Mouse (Mus musculus) midbrain, embryonic 11.5 days (tissue): Measurements from ENCODE around the gene Rptor. TPM values are rescaled to one million over a fixed set of nuclear protein-coding genes. Genes with fewer than 3 reads are reported as not detected.

ENCODE experiments used
- ATAC-seq: fragments of 200-750 bp; cut with Nextera tagmentation; 2 replicates; pipeline ENCODE4 v1.8.0; 2017; ENCODE audit warnings: moderate TSS enrichment, moderate library complexity; ENCODE audit not compliant: low FRiP score
- DNase-seq: peaks from one replicate; pipeline ENCODE4 v3.0.0; 2015; ENCODE audit warnings: low spot score; ENCODE audit errors: missing footprints
- H3K27ac ChIP-seq: fragments of 300-500 bp; sonication (generic); 2 replicates; pipeline ENCODE4 v1.5.1; 2014; ENCODE audit warnings: low read depth, low read length
- H3K27me3 ChIP-seq: fragments of 300-500 bp; sonication (generic); 2 replicates; pipeline ENCODE4 v1.6.1; 2014; ENCODE audit warnings: mild to moderate bottlenecking, low read length, moderate library complexity, mixed read lengths; ENCODE audit not compliant: control insufficient read depth, insufficient read depth
- H3K36me3 ChIP-seq: fragments of 300-500 bp; sonication (generic); 2 replicates; pipeline ENCODE4 v1.6.1; 2014; ENCODE audit warnings: mild to moderate bottlenecking, low read length, moderate library complexity, mixed read lengths; ENCODE audit not compliant: control insufficient read depth, insufficient read depth
- H3K4me1 ChIP-seq: fragments of 300-500 bp; sonication (generic); 2 replicates; pipeline ENCODE4 v1.6.1; 2014; ENCODE audit warnings: low read length; ENCODE audit not compliant: control insufficient read depth, insufficient read depth
- H3K4me2 ChIP-seq: fragments of 300-500 bp; sonication (generic); 2 replicates; pipeline ENCODE4 v1.6.1; 2014; ENCODE audit warnings: mild to moderate bottlenecking, moderate library complexity
- H3K4me3 ChIP-seq: fragments of 300-500 bp; sonication (generic); 2 replicates; pipeline ENCODE4 v1.5.1; 2014; ENCODE audit warnings: low read depth, low read length
- H3K9ac ChIP-seq: fragments of 300-500 bp; sonication (generic); 2 replicates; pipeline ENCODE4 v1.6.1; 2014; ENCODE audit warnings: low read length
- H3K9me3 ChIP-seq: fragments of 300-500 bp; sonication (generic); 2 replicates; pipeline ENCODE4 v1.6.1; 2016; ENCODE audit warnings: low read length; ENCODE audit not compliant: control insufficient read depth
- WGBS: fragments of 180-500 bp; shearing (Covaris S2); extraction: QIAGEN DNeasy Blood & Tissue Kit; methylation state at CpG from one replicate; pipeline ENCODE4 v1.1.7; 2014; 5-methylcytosine and 5-hydroxymethylcytosine counted together
- polyA plus RNA-seq: library from polyadenylated mRNA; unstranded; fragments of >200 nt; fragmentation: Nextera tagmentation; extraction: Ambion mirVana; gene quantifications from 2 replicates; pipeline ENCODE4 v1.2.1, GENCODE M21; 2014

The Rptor gene
- polyA plus RNA-seq, 1 experiment from 2014 or later: 11.1 TPM

DNA sequence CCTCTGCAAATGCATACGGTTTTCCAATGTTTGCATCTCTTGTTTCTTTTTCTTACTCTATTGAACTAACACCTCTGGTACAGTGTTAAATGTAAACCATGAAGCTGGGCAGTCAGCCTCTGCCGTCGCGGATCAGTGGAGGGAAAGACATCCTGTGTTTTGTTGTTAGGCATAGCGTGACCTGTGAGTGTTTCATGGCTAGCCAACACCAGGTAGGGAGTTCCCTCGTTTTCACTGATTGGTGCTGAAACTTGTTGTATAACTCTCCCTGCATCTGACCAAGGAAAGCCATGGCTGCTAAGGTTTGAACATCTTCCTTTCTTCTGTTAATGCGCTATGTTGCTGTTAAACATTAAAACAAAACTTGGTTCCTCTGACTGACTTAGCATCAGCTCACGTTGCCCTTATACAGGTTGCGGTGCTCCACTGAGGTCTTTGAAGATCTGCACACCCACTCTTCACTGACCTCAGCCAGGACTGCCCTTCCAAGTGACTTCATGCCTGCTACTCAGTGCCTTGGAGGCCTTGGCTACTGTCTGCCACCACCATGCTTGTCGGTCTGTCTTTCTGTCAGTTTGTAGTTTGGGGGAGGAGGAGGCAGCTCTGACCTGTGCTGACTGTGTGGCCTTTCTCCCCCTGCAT is 189.3 kb downstream of the Rptor start:
- no peak for ATAC-seq
- Histone ChIP-seq H3K4me2 (no peak overlapping the region), H3K4me3 (no peak overlapping the region), H3K27me3 (no peaks in the 10 kb centered on the region), H3K4me1 (peaks cover 3% of the 10 kb centered on the region; the same call in 1 of the 2 replicates), H3K27ac (no peak overlapping the region), H3K36me3 (no peaks in the 10 kb centered on the region), H3K9me3 (no peaks in the 10 kb centered on the region), H3K9ac (no peak overlapping the region)
- 91% methylated on average over 10 of the region's 10 CpGs for WGBS
- no peak for DNase-seq

DNA sequence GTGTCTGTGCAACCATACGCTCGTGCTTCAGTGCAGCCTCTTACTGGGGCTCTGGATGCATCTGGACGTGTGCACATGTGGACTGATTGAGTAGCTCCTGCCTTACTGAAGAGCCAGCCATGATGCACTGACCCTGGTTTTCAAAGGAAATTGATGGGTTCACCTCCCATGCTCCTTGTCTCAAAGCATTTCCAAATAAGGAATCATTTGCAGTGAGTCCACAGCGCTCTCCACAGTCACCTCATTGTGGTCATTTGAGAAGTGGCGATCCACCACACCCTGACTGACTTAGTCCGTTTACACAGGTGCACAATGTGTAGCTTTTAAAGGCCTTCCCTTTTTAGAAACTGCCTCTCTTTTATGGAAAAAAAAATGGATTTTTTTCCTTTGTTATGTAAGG is 190.7 kb downstream of the Rptor start:
- 78% methylated on average over 6 of the region's 6 CpGs for WGBS
- ATAC-seq (no peak), DNase-seq (no peak)
- no peak overlapping the region for H3K4me3 ChIP-seq
- H3K4me1 ChIP-seq: peaks cover 3% of the 10 kb centered on the region; the same call in 1 of the 2 replicates
- no peak overlapping the region for H3K4me2 ChIP-seq
- H3K9ac ChIP-seq: no peak overlapping the region
- no peak overlapping the region for H3K27ac ChIP-seq
- no peaks in the 10 kb centered on the region for H3K27me3 ChIP-seq
- H3K9me3 ChIP-seq: no peaks in the 10 kb centered on the region
- no peaks in the 10 kb centered on the region for H3K36me3 ChIP-seq

DNA sequence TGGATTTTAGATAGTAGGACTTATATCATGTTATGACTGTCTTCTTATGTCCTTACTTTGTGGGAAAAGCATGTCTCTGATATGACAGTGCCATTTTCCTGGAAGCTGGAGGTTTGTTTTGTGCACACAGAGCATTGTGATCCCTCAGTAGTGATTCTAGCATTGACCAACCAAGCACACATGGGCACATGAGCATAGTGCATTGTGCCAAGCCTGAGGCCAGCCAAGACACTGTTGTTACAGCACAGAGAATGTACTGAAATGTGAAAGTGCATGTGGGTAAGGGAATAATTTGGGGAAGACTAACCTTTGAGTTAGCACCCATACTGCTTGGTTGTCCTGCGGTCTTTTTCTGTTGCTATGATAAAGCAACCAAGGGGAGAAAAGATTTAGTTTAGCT is 191.3 kb downstream of the Rptor start:
- Histone ChIP-seq H3K36me3 (no peaks in the 10 kb centered on the region), H3K4me1 (peaks cover 3% of the 10 kb centered on the region; the same call in 1 of the 2 replicates), H3K9me3 (no peaks in the 10 kb centered on the region), H3K27ac (no peak overlapping the region), H3K4me2 (no peak overlapping the region), H3K27me3 (no peaks in the 10 kb centered on the region), H3K4me3 (no peak overlapping the region), H3K9ac (no peak overlapping the region)
- WGBS: 96% methylated on average over 1 of the region's 1 CpGs
- no peak for ATAC-seq
- no peak for DNase-seq

DNA sequence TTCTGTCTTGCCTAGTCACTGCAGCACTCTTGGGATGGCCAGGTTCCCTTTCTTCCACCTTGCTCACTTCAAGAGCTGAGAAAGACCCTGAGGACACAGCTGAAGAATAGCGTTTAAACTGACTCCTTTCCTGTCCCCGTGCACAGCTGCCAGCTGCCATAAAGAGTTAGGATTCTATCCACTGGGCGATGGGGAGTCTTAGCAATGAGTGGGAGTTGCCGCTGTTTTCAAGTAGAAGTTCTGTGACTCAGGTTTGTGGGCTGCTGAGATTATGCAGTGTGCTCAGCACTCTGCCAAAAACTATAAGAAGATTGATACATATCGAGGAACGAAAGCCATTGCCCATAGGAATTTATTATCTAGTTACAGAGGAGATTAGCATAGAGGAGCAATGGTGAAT is 192.0 kb downstream of the Rptor start:
- ATAC-seq: no peak

DNA sequence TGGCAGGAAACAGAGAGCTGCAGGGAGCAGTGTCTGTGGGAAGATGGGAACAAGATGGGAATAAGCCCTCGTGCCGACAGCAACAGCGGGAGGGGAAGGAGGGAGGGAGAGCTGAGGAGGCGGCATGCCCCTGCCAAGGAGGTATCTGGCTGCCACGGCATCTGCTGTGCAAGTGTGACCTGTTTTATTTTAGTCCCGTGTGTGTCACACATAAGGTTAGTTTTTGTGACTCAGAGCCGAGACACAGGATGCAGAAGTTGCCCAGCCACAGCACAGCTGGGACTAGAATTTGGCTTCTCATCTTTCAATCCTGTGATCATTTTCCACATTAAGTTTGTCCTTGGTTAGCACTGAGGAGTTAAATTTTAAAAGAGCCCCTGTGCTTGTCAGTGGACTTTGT is 193.7 kb downstream of the Rptor start:
- no peak for DNase-seq
- 68% methylated on average over 7 of the region's 7 CpGs for WGBS
- H3K4me2 ChIP-seq: no peak overlapping the region
- H3K4me1 ChIP-seq: peaks cover 3% of the 10 kb centered on the region; the same call in 1 of the 2 replicates
- no peaks in the 10 kb centered on the region for H3K27me3 ChIP-seq
- H3K36me3 ChIP-seq: no peaks in the 10 kb centered on the region
- no peak overlapping the region for H3K27ac ChIP-seq
- H3K4me3 ChIP-seq: no peak overlapping the region
- no peaks in the 10 kb centered on the region for H3K9me3 ChIP-seq
- H3K9ac ChIP-seq: no peak overlapping the region
- no peak for ATAC-seq

More for the DNA sequence above, 192.0 kb downstream of the Rptor start:
- H3K36me3 ChIP-seq: no peaks in the 10 kb centered on the region
- WGBS: 86% methylated on average over 6 of the region's 6 CpGs
- no peak overlapping the region for H3K4me2 ChIP-seq
- H3K9ac ChIP-seq: no peak overlapping the region
- H3K4me3 ChIP-seq: no peak overlapping the region
- no peak for DNase-seq
- H3K27ac ChIP-seq: no peak overlapping the region
- no peaks in the 10 kb centered on the region for H3K9me3 ChIP-seq
- no peaks in the 10 kb centered on the region for H3K27me3 ChIP-seq
- peaks cover 3% of the 10 kb centered on the region; the same call in 1 of the 2 replicates for H3K4me1 ChIP-seq

DNA sequence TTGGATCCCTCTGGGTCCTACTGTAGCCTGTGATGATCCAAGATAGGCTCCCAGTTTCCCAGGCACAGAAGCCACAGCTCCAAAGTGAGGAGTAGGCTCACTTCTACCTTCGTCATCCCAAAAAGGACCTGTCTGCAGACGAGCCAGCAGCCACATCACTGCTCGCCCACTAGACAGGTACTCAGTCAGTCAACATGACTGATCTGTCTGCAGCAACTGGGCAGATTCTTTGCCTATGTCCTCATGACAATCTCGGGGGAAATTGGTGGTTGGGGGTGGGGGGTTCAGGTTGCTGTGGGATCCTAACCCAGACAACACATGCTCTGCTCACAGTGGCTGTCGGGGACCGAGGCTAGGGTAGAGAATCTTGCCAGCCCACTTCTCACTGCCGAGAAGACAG is 194.1 kb downstream of the Rptor start:
- Histone ChIP-seq H3K9ac (no peak overlapping the region), H3K27me3 (no peaks in the 10 kb centered on the region), H3K4me1 (peaks cover 3% of the 10 kb centered on the region; the same call in 1 of the 2 replicates), H3K27ac (no peak overlapping the region), H3K36me3 (no peaks in the 10 kb centered on the region), H3K4me3 (no peak overlapping the region), H3K9me3 (no peaks in the 10 kb centered on the region), H3K4me2 (no peak overlapping the region)
- no peak for DNase-seq
- ATAC-seq: no peak
- 91% methylated on average over 7 of the region's 7 CpGs for WGBS

DNA sequence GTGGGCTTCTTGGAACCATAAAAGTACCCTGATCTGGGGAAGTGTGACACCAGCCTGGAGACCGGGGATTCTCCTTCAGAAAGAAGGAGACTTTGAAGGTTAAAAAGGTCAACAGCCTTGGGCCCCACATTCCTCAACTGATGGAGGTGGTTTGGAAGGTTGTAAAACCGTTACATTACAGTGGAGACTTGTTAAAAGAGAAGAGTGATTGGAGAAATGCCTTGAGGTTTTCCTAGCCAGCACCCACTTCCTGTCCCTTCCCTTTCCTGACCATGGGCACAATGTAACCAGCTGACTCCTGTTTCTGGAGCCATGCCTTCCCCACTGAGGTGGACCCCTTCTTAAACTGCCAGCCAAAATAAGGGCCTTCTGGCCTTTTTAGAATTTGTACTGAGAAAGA is 196.8 kb downstream of the Rptor start:
- DNase-seq: no peak
- Histone ChIP-seq H3K4me2 (no peak overlapping the region), H3K4me1 (peaks cover 3% of the 10 kb centered on the region; the same call in 1 of the 2 replicates), H3K9ac (no peak overlapping the region), H3K9me3 (no peaks in the 10 kb centered on the region), H3K27ac (no peak overlapping the region), H3K36me3 (no peaks in the 10 kb centered on the region), H3K27me3 (no peaks in the 10 kb centered on the region), H3K4me3 (no peak overlapping the region)
- no peak for ATAC-seq
- WGBS: 74% methylated on average over 2 of the region's 2 CpGs

DNA sequence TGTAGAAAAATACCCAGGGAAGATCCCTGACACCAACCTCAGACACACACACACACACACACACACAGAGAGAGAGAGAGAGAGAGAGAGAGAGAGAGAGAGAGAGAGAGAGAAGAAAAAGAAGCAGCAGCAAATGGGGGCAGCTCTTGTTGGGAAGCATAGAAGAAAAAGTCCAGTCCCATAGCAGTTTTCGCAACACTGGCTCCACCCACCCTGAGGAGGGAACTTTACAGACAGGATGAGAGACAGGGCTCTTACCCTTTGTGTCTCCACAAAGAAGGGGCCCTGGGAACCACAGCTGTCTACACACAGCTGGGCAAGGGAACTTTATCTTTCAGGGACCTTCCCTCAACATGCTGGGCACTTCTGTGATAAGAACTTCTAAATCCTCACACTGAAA is 199.2 kb downstream of the Rptor start:
- Histone ChIP-seq H3K27me3 (no peaks in the 10 kb centered on the region), H3K36me3 (no peaks in the 10 kb centered on the region), H3K27ac (no peak overlapping the region), H3K4me1 (no peaks in the 10 kb centered on the region), H3K4me2 (no peak overlapping the region), H3K9me3 (no peaks in the 10 kb centered on the region), H3K9ac (no peak overlapping the region), H3K4me3 (no peak overlapping the region)
- DNase-seq: no peak
- no peak for ATAC-seq
- WGBS: 64% methylated on average over 1 of the region's 1 CpGs

DNA sequence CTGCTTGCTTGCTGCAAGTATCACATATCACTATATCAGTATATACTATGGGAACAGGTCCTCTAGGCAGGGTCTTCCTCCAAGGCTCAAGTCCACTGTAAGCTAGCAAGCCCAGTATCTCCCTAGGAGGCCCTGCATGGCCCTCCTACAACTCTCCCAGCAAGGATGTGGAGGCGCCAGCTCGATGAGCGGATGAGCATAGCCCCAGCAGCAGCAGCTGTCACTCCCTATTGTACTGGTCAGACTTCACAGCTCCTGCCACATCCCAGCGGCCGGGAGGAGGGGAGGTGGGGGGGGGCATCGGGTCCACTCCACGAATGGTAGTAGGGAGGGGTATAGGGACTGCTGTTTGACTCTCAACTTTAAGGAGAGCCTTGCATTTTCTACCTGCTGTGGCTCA is 200.2 kb downstream of the Rptor start:
- H3K4me3 ChIP-seq: no peak overlapping the region
- no peaks in the 10 kb centered on the region for H3K9me3 ChIP-seq
- H3K9ac ChIP-seq: no peak overlapping the region
- no peaks in the 10 kb centered on the region for H3K36me3 ChIP-seq
- no peak overlapping the region for H3K27ac ChIP-seq
- 58% methylated on average over 7 of the region's 7 CpGs for WGBS
- no peaks in the 10 kb centered on the region for H3K27me3 ChIP-seq
- DNase-seq (no peak), ATAC-seq (no peak)
- H3K4me2 ChIP-seq: no peak overlapping the region
- H3K4me1 ChIP-seq: no peaks in the 10 kb centered on the region
